Mouse (Mus musculus) right cerebral cortex, adult 2 months (tissue): ENCODE measurements around the gene Eqtn.

Experiments used
- DNase-seq, 2 experiments: peaks; one replicate each; pipeline ENCODE4 v3.0.0; 2021 to 2022; ENCODE audit warnings: low spot score in 2 of 2

Eqtn gene

DNA sequence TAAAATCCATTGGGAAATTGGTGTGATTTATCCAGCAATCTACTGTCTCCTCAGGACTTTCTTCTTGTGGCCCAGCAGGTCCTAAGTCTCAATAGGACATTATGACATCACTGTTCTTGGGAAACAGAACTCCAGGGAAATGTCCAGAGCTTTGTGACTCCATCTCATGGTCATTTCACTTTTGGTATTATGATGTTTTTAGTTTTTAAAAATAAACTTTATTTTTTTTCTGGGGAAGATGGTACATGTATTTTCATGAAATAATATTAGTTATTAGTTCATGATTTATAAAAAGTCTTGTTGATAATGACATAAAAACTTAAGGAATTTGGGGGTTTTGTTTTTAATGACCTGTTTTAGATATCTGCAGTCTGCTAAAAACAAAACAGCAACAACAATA, at the start of gene Eqtn:
Eqtn (minus strand) TSS at position 101 of the 400 bp plus-strand sequence.
- DNase-seq: no peak

DNA sequence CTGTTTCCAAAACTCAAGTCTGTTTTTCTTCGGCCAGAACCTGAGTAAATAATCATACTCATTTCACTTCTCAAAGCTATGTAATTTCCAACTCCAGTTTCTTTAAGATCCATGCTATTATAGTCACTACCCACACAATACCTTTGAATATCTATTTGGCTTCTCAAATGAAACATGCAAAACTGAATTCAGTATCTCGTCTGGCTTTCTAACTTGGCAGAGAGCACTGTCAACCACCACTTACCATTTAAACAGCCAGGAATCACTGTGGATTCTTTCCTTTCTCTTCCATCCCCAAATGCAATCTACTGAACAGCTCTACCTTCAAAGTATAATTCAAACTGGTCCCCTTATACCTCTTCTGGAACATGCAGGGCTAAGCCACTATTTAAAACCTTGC, 44.7 kb upstream of the Eqtn start:
- no peak for DNase-seq

DNA sequence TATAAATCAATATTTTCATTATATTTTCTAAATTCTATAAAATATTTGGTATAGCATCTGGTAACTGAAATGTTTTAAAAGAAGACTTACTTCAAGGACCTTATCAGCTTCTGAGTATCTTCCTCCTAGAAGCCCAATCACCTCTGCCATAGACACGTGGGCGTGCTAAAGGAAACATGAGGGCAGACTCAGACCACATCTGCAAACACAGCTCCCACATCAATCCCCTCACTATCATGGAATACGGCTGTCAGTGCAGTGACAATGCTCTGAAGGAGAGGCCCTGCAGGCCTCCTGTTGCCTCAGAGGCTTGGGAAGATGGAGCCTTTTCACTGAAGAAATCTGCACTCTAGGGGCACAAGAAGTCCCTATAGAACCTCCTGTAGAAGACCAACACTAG, 24.1 kb upstream of the Eqtn start:
- no peak for DNase-seq

DNA sequence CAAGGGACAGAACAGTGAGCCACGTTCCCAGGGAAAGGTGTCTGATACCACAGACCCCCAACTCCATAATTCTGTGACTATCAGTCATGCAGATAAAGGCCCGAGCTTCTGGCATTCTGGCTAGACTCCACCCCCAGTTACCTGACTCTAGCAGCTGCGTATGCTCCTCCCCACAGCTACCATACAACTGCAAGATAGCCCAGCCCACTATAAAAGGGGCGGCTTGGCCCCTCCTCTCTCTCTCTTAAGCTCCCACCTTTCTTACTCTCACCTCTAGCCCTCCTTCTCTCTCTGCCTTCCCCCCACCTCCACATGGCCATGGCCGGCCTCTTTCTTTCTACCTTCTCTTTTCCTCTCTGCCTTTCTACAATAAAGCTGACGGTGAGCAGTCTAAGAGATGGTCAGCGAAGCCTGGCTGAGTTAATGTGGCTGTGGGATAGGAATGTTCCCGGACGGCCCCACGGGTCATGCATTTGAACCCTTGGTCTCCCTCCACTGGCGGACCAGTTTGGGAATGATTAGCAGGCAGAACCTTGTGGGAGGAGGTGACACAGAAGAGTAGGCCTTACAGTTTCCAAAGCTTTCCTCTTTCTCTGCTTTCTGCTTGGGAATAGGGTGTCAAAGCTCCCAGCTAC, 12.7 kb upstream of the Eqtn start:
- no peak for DNase-seq

DNA sequence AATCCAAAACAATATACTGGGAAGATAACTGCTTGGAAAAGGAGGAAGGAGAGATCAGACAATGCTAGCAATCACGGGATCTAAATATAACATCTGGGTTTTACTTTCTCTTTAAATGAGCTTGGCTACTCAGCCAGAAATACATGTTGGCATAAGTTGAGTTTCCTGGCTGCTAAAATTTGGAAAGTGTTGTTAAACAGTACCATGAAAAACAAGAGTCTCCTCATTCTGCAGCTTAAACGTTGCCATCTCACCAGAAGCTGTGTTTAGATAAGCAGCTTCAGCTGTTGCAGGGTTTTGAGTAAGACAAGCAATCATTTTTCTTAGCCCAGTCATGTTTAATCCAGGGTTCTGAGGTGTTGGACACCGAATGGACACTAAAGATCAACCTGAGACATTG, 26.9 kb downstream of the Eqtn start:
- DNase-seq: no peak

DNA sequence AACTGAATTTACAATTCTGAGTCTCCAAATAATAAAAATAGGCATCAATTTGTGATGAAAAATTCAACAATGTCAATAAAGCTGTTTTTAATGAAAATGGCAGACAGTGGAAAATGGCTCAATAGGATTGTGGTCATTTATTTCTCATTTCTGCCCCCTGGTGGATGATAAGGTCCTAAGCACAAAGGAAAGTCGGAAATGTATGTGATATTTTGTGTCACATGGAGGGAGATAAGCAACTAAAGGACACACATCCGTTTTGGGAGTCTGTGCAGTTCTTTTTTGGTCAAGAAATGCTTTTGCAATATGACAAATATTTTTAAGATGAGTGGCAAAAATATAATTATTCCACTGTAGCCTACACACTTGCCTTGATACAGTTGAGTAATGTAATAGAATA, 27.9 kb downstream of the Eqtn start:
- DNase-seq: peak; percentile 4 to 13
